Mouse (Mus musculus): ENCODE data around the gene Klf9.
A peak's percentile ranks its signal among the peaks of the same experiment; 100 is the strongest.
"Not testable (repeated sequence)": the region's sequence is repeated elsewhere in the genome, so short reads cannot be mapped to it uniquely, and the experiment has no call there.

The Klf9 gene

GRCm38 (mm10) chr19:23139756-23140470, 1.1 kb upstream of the Klf9 start:
- no peak for DNase-seq (ENCODE audit: low spot score)

GRCm38 (mm10) chr19:23141391-23142281, 610 bp downstream of the Klf9 start:
- DNase-seq (ENCODE audit: low spot score): peak; percentile 49

- DNase-seq (ENCODE audit: low spot score): no peak
Observed at GRCm38 (mm10) chr19:23142427-23143073, 1.5 kb downstream of the Klf9 start.

- DNase-seq (ENCODE audit: low spot score): no peak
Observed at GRCm38 (mm10) chr19:23143074-23143445, 2.0 kb downstream of the Klf9 start.

GRCm38 (mm10) chr19:23143541-23143940, 2.5 kb downstream of the Klf9 start:
- no peak for DNase-seq (ENCODE audit: low spot score)

- DNase-seq (ENCODE audit: low spot score): no peak
Observed at GRCm38 (mm10) chr19:23144031-23144430, 3.0 kb downstream of the Klf9 start.

- DNase-seq (ENCODE audit: low spot score): no peak
Observed at GRCm38 (mm10) chr19:23145146-23145545, 4.1 kb downstream of the Klf9 start.

GRCm38 (mm10) chr19:23145575-23145974, 4.5 kb downstream of the Klf9 start:
- DNase-seq (ENCODE audit: low spot score): not testable (repeated sequence)

- no peak for DNase-seq (ENCODE audit: low spot score)
Observed at GRCm38 (mm10) chr19:23146409-23146861, 5.4 kb downstream of the Klf9 start.

GRCm38 (mm10) chr19:23147026-23147966, 6.3 kb downstream of the Klf9 start:
- peak; percentile 39 for DNase-seq (ENCODE audit: low spot score)

- no peak for DNase-seq (ENCODE audit: low spot score)
Observed at GRCm38 (mm10) chr19:23149465-23150410, 8.7 kb downstream of the Klf9 start.

- no peak for DNase-seq (ENCODE audit: low spot score)
Observed at GRCm38 (mm10) chr19:23150556-23151265, 9.7 kb downstream of the Klf9 start.

- peak; percentile 55 for DNase-seq (ENCODE audit: low spot score)
Observed at GRCm38 (mm10) chr19:23151651-23152070, 10.6 kb downstream of the Klf9 start.

GRCm38 (mm10) chr19:23152201-23152640, 11.2 kb downstream of the Klf9 start:
- no peak for DNase-seq (ENCODE audit: low spot score)

- DNase-seq (ENCODE audit: low spot score): no peak
Observed at GRCm38 (mm10) chr19:23152771-23153605, 12.0 kb downstream of the Klf9 start.

- no peak for DNase-seq (ENCODE audit: low spot score)
Observed at GRCm38 (mm10) chr19:23153606-23154127, 12.6 kb downstream of the Klf9 start.

- no peak for DNase-seq (ENCODE audit: low spot score)
Observed at GRCm38 (mm10) chr19:23159780-23160395, 18.9 kb downstream of the Klf9 start.

- peak; percentile 46 for DNase-seq (ENCODE audit: low spot score)
Observed at GRCm38 (mm10) chr19:23162387-23162809, 21.4 kb downstream of the Klf9 start.

All from embryo, embryonic 10.5 days (tissue).